ENCODE assay signal across 7 mouse cellular contexts in the genomic region with DNA sequence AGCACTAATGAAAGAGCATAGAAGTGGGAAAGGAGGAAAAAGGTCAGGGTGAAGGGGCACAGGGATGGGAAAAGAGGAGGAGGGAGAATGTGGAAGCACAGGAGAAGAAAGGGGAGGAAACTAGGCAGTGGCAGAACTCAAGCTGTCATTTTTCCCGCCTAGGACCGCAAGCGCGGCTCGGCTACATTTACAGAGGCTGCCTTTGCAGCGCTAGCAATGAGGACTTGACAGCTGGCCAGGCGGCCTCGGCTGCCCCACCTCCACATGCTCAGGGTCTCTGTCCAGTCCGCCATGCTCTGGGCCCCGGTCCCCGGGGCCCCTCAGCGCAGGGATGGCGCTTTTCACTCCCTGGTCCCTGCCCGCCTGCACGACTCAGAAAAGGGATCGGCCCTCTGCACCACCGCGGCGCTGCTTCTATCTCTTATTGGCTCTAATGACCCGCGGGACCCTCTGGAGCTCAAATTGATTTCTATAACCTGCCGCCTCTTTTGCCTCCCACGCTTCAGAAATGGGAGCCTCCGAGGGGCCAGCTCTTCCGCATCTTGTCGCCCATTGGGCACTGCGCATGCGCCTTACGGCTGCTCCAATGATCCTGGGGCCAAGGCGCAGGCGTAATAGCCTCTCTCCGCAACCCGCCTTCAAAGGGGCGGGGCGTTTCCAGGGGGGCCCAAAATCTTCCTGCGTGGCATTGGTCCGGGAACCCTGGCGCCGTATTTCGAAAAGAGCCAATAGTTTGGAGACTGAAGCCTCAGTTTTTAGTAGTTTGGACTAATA. TPM values are rescaled to one million over a fixed set of nuclear protein-coding genes. Genes with fewer than 3 reads are reported as not detected.
DNase-seq lines count a peak whose midpoint lies in the region; ATAC-seq lines count a peak whose summit lies in the region.

TSS of gene Fam122b (minus strand) at position 517 of the 774 bp plus-strand sequence.

- peak within 1 kb of the TSS; percentile 66 for H3K27ac ChIP-seq in intestine, embryonic 16.5 days (ENCODE audit: low read length)
- H3K27ac ChIP-seq in midbrain, embryonic 11.5 days (ENCODE audit: low read depth, low read length): peak within 1 kb of the TSS; percentile 61

- H3K36me3 ChIP-seq in intestine, embryonic 16.5 days (ENCODE audit: control insufficient read depth, insufficient read depth, low read length): no peaks in the 10 kb centered on the region
- H3K36me3 ChIP-seq in midbrain, embryonic 11.5 days (ENCODE audit: control insufficient read depth, insufficient read depth, low read length): no peaks in the 10 kb centered on the region

- H3K4me1 ChIP-seq in intestine, embryonic 16.5 days (ENCODE audit: control insufficient read depth, insufficient read depth, low read length): 0 out of 2 replicates have a peak, but pooled peaks cover 2% of the 10 kb centered on the region
- H3K4me1 ChIP-seq in midbrain, embryonic 11.5 days (ENCODE audit: control insufficient read depth, insufficient read depth, low read length): no peaks in the 10 kb centered on the region; the same call in 1 of the 2 replicates

- no peaks in the 10 kb centered on the region for H3K9me3 ChIP-seq in intestine, embryonic 16.5 days (ENCODE audit: control insufficient read depth, low read length)
- no peaks in the 10 kb centered on the region for H3K9me3 ChIP-seq in midbrain, embryonic 11.5 days (ENCODE audit: control insufficient read depth, low read length)

- DNase-seq in adrenal gland, adult 18-20 months (ENCODE audit: low spot score in 2 of 2): peak; percentile 83 to 85
- peak; percentile 93 for DNase-seq in embryo, embryonic 11 days
- peak; percentile 79 to 86 for DNase-seq in gastrocnemius, postnatal 36 days
- DNase-seq in left cerebral cortex, postnatal 36 days (ENCODE audit: low spot score in 2 of 2): peak; percentile 86
- DNase-seq in midbrain, embryonic 11.5 days (ENCODE audit: low spot score, missing footprints): peak; percentile 99
- peak; percentile 90 for DNase-seq in skeletal muscle tissue, adult 2 months (ENCODE audit: low read depth, low spot score)

- intact Hi-C loops in gastrocnemius, postnatal 36 days (cut with DNase I): loop anchor here (10.0 kb wide), 2 partner anchors 55 to 75 kb away; no protein-coding TSS in a partner anchor
- intact Hi-C loops in left cerebral cortex, postnatal 36 days (cut with DNase I): no loop called here

- peak within 1 kb of the TSS; percentile 70 for H3K9ac ChIP-seq in intestine, embryonic 16.5 days (ENCODE audit: low read depth, low read length)
- peak within 1 kb of the TSS; percentile 66 for H3K9ac ChIP-seq in midbrain, embryonic 11.5 days (ENCODE audit: low read length)

- H3K4me2 ChIP-seq in intestine, embryonic 16.5 days (ENCODE audit: low read depth, low read length): peak within 1 kb of the TSS; percentile 56
- peak within 1 kb of the TSS; percentile 65 for H3K4me2 ChIP-seq in midbrain, embryonic 11.5 days

- WGBS in intestine, embryonic 16.5 days: 14% methylated on average over 40 of the region's 40 CpGs
- WGBS in midbrain, embryonic 11.5 days: 18% methylated on average over 32 of the region's 40 CpGs

- peak within 1 kb of the TSS; percentile 64 for H3K4me3 ChIP-seq in intestine, embryonic 16.5 days (ENCODE audit: low read length)
- peak within 1 kb of the TSS; percentile 50 for H3K4me3 ChIP-seq in midbrain, embryonic 11.5 days (ENCODE audit: low read depth, low read length)

- peak; percentile 87 for ATAC-seq in intestine, embryonic 16.5 days
- ATAC-seq in midbrain, embryonic 11.5 days (ENCODE audit: low FRiP score): peak; percentile 90

- no peaks in the 10 kb centered on the region for H3K27me3 ChIP-seq in intestine, embryonic 16.5 days (replicated peaks; ENCODE audit: control insufficient read depth, insufficient read depth, low read length)
- no peaks in the 10 kb centered on the region for H3K27me3 ChIP-seq in midbrain, embryonic 11.5 days (ENCODE audit: control insufficient read depth, insufficient read depth, low read length)

RNA-seq across cellular contexts. Expression of gene Fam122b, which starts in this region (rescaled TPM):
- 1 to 10 TPM; 5.0 to 7.3 TPM for total RNA-seq in adrenal gland, adult 18-20 months (2021)
- total RNA-seq in gastrocnemius, postnatal 36 days (2021): 1 to 10 TPM; 1.2 to 1.7 TPM
- 6.8 and 7.1 TPM in 2 replicates for polyA plus RNA-seq in intestine, embryonic 16.5 days (2015; fragmentation: Nextera tagmentation; extraction: Ambion mirVana)
- total RNA-seq in left cerebral cortex, postnatal 36 days (2021): 1 to 10 TPM; 2.8 to 4.1 TPM
- polyA plus RNA-seq in midbrain, embryonic 11.5 days (2014; fragmentation: Nextera tagmentation; extraction: Ambion mirVana): 8.5 and 9.0 TPM in 2 replicates

Comparison
In these comparisons a context has a peak if more than half of its experiments do, and no peak if none do; other contexts are left out.
1. Peak in every context shown above with its lines: DNase-seq, ATAC-seq, H3K4me3 ChIP-seq and H3K27ac ChIP-seq.